Mouse (Mus musculus): ENCODE measurements around the gene Lif. TPM values are rescaled to one million over a fixed set of nuclear protein-coding genes. Genes with fewer than 3 reads are reported as not detected.

Gene Lif
- total and polyA plus RNA-seq, 3 experiments = 0.02 to 1.2 (median 0.75) TPM

GRCm38 (mm10) chr11:4294047-4294446 is 36.7 kb downstream of the Lif start:
- Histone ChIP-seq H3K27me3 (ENCODE audit: insufficient read depth, low read length) (peaks cover 7% of the 10 kb centered on the region), H3K36me3 (replicated peaks) (no peaks in the 10 kb centered on the region), H3K9me3 (replicated peaks) (no peaks in the 10 kb centered on the region), H3K4me3 (ENCODE audit: low read depth, low read length) (no peak overlapping the region), H3K4me1 (ENCODE audit: insufficient read depth, low read depth, low read length) (peaks cover 92% of the 10 kb centered on the region)
- ATAC-seq (ENCODE audit: extremely low read depth, insufficient number of reproducible peaks, low FRiP score, poor library complexity, severe bottlenecking) = no peak
- no peak for DNase-seq (ENCODE audit: low spot score)
- TF ChIP-seq GATA1 (IDR thresholded peaks at IDR 0.05; ENCODE audit: borderline replicate concordance, low read length) = no peak
- TF ChIP-seq GATA2 (IDR thresholded peaks at IDR 0.05; ENCODE audit: borderline replicate concordance, low read depth, low read length) = no peak
- no peak for TF ChIP-seq TAL1 (conservative IDR thresholded peaks at IDR 0.05; ENCODE audit: low read depth, low read length)
- no peak for TF ChIP-seq CTCF (IDR thresholded peaks at IDR 0.05; ENCODE audit: low read depth, low read length)
- TF ChIP-seq POLR2AphosphoS5 (IDR thresholded peaks at IDR 0.05; ENCODE audit: insufficient replicate concordance, low read depth, low read length) = no peak

GRCm38 (mm10) chr11:4294495-4295351 is 37.4 kb downstream of the Lif start:
- DNase-seq (ENCODE audit: low spot score) = peak; percentile 50
- Histone ChIP-seq H3K4me1 (ENCODE audit: insufficient read depth, low read depth, low read length) (peaks cover 92% of the 10 kb centered on the region), H3K36me3 (replicated peaks) (no peaks in the 10 kb centered on the region), H3K4me3 (ENCODE audit: low read depth, low read length) (peak overlapping the region; percentile 41; the same call in 1 of the 2 replicates), H3K27me3 (ENCODE audit: insufficient read depth, low read length) (peaks cover 13% of the 10 kb centered on the region), H3K9me3 (replicated peaks) (no peaks in the 10 kb centered on the region)
- ATAC-seq (ENCODE audit: extremely low read depth, insufficient number of reproducible peaks, low FRiP score, poor library complexity, severe bottlenecking) = peak; percentile 29; the same call in 1 of the 2 replicates
- TF ChIP-seq GATA2 (IDR thresholded peaks at IDR 0.05; ENCODE audit: borderline replicate concordance, low read depth, low read length) = no peak
- TF ChIP-seq GATA1 (IDR thresholded peaks at IDR 0.05; ENCODE audit: borderline replicate concordance, low read length) = no peak
- no peak for TF ChIP-seq POLR2AphosphoS5 (IDR thresholded peaks at IDR 0.05; ENCODE audit: insufficient replicate concordance, low read depth, low read length)

GRCm38 (mm10) chr11:4296610-4297275 is 39.4 kb downstream of the Lif start:
- ATAC-seq (ENCODE audit: extremely low read depth, insufficient number of reproducible peaks, low FRiP score, poor library complexity, severe bottlenecking) (no peak), DNase-seq (ENCODE audit: low spot score) (no peak)
- Histone ChIP-seq H3K36me3 (replicated peaks) (no peaks in the 10 kb centered on the region), H3K9me3 (replicated peaks) (no peaks in the 10 kb centered on the region), H3K4me3 (ENCODE audit: low read depth, low read length) (no peak overlapping the region), H3K27me3 (ENCODE audit: insufficient read depth, low read length) (peaks cover 19% of the 10 kb centered on the region), H3K4me1 (ENCODE audit: insufficient read depth, low read depth, low read length) (peaks cover 85% of the 10 kb centered on the region)
- no peak for TF ChIP-seq POLR2AphosphoS5 (IDR thresholded peaks at IDR 0.05; ENCODE audit: insufficient replicate concordance, low read depth, low read length)
- TF ChIP-seq TAL1 (conservative IDR thresholded peaks at IDR 0.05; ENCODE audit: low read depth, low read length) = no peak
- TF ChIP-seq CTCF (IDR thresholded peaks at IDR 0.05; ENCODE audit: low read depth, low read length) = no peak
- TF ChIP-seq GATA2 (IDR thresholded peaks at IDR 0.05; ENCODE audit: borderline replicate concordance, low read depth, low read length) = no peak
- TF ChIP-seq GATA1 (IDR thresholded peaks at IDR 0.05; ENCODE audit: borderline replicate concordance, low read length) = no peak

- TF ChIP-seq TAL1 (conservative IDR thresholded peaks at IDR 0.05; ENCODE audit: low read depth, low read length) = no peak
- no peak for TF ChIP-seq POLR2AphosphoS5 (IDR thresholded peaks at IDR 0.05; ENCODE audit: insufficient replicate concordance, low read depth, low read length)
- no peak for TF ChIP-seq CTCF (IDR thresholded peaks at IDR 0.05; ENCODE audit: low read depth, low read length)
- TF ChIP-seq GATA1 (IDR thresholded peaks at IDR 0.05; ENCODE audit: borderline replicate concordance, low read length) = no peak
- TF ChIP-seq GATA2 (IDR thresholded peaks at IDR 0.05; ENCODE audit: borderline replicate concordance, low read depth, low read length) = no peak
- no peaks in the 10 kb centered on the region for H3K9me3 ChIP-seq (replicated peaks)
- DNase-seq (ENCODE audit: low spot score) (no peak), ATAC-seq (ENCODE audit: extremely low read depth, insufficient number of reproducible peaks, low FRiP score, poor library complexity, severe bottlenecking) (peak; percentile 66)
- H3K27me3 ChIP-seq (ENCODE audit: insufficient read depth, low read length) = peaks cover 19% of the 10 kb centered on the region
- H3K4me3 ChIP-seq (ENCODE audit: low read depth, low read length) = no peak overlapping the region
- peaks cover 85% of the 10 kb centered on the region for H3K4me1 ChIP-seq (ENCODE audit: insufficient read depth, low read depth, low read length)
- no peaks in the 10 kb centered on the region for H3K36me3 ChIP-seq (replicated peaks)
These were observed 40.4 kb downstream of the Lif start for GRCm38 (mm10) chr11:4297753-4298152.

GRCm38 (mm10) chr11:4298615-4299014 is 41.3 kb downstream of the Lif start:
- ATAC-seq (ENCODE audit: extremely low read depth, insufficient number of reproducible peaks, low FRiP score, poor library complexity, severe bottlenecking) = no peak
- Histone ChIP-seq H3K9me3 (replicated peaks) (no peaks in the 10 kb centered on the region), H3K4me3 (ENCODE audit: low read depth, low read length) (peak overlapping the region; percentile 11; the same call in 1 of the 2 replicates), H3K36me3 (replicated peaks) (no peaks in the 10 kb centered on the region), H3K4me1 (ENCODE audit: insufficient read depth, low read depth, low read length) (peaks cover 80% of the 10 kb centered on the region), H3K27me3 (ENCODE audit: insufficient read depth, low read length) (peaks cover 19% of the 10 kb centered on the region)
- TF ChIP-seq CTCF (IDR thresholded peaks at IDR 0.05; ENCODE audit: low read depth, low read length) (no peak), GATA2 (IDR thresholded peaks at IDR 0.05; ENCODE audit: borderline replicate concordance, low read depth, low read length) (no peak), GATA1 (IDR thresholded peaks at IDR 0.05; ENCODE audit: borderline replicate concordance, low read length) (no peak), TAL1 (conservative IDR thresholded peaks at IDR 0.05; ENCODE audit: low read depth, low read length) (no peak)
- no peak for DNase-seq (ENCODE audit: low spot score)

GRCm38 (mm10) chr11:4299191-4299590 is 41.8 kb downstream of the Lif start:
- TF ChIP-seq POLR2AphosphoS5 (IDR thresholded peaks at IDR 0.05; ENCODE audit: insufficient replicate concordance, low read depth, low read length) = no peak
- no peak for TF ChIP-seq GATA1 (IDR thresholded peaks at IDR 0.05; ENCODE audit: borderline replicate concordance, low read length)
- no peak for TF ChIP-seq CTCF (IDR thresholded peaks at IDR 0.05; ENCODE audit: low read depth, low read length)
- TF ChIP-seq TAL1 (conservative IDR thresholded peaks at IDR 0.05; ENCODE audit: low read depth, low read length) = no peak
- no peak for TF ChIP-seq GATA2 (IDR thresholded peaks at IDR 0.05; ENCODE audit: borderline replicate concordance, low read depth, low read length)
- Histone ChIP-seq H3K9me3 (replicated peaks) (no peaks in the 10 kb centered on the region), H3K4me1 (ENCODE audit: insufficient read depth, low read depth, low read length) (peaks cover 77% of the 10 kb centered on the region), H3K36me3 (replicated peaks) (no peaks in the 10 kb centered on the region), H3K27me3 (ENCODE audit: insufficient read depth, low read length) (peaks cover 16% of the 10 kb centered on the region), H3K4me3 (ENCODE audit: low read depth, low read length) (no peak overlapping the region)
- no peak for DNase-seq (ENCODE audit: low spot score)
- no peak for ATAC-seq (ENCODE audit: extremely low read depth, insufficient number of reproducible peaks, low FRiP score, poor library complexity, severe bottlenecking)
